Mouse (Mus musculus) kidney, postnatal 36 days (tissue): Measurements from ENCODE around the gene Mtln.
A peak's percentile ranks its signal among the peaks of the same experiment; 100 is the strongest.

Experiments used
- DNase-seq, 2 experiments: peaks; one replicate each; pipeline ENCODE4 v3.0.0; 2021 to 2022; ENCODE audit warnings: mixed read lengths in 2 of 2

The Mtln gene

DNA sequence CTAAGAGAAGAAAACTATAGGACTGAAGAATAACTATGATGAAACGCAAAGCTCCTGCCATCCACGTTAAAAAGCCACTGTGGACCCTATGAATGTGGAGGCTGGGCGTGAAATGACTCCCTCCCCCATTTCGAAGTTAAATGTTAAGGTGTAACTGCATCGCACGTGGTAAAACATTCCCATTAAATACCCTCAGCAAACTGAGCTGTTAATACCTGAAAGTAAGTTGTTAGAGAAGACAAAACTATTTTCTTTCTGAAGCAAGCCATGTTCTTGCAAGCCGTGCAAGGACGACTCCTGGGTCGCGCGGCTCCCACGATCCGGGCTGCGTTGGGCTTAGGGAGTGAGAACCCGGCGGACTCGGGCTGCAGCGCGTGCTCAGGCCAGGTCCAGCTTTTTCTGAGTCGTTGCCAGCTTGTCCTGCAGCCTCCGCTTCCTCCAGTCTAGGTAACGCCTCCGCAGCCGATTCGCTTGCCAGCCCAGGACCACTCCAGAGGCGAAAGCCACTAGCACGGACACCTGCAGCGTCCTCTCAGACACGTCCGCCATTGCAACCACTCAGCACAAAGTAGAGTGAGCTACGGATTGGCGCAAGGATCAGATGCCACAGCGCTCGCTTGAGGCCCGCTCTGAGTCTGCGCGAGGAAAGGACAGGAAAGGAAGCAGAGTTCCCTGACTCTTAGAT is at the start of gene Mtln:
Gene Mtln (minus strand): TSS at position 570 of the 685 bp plus-strand sequence.
- DNase-seq: peak; percentile 93

DNA sequence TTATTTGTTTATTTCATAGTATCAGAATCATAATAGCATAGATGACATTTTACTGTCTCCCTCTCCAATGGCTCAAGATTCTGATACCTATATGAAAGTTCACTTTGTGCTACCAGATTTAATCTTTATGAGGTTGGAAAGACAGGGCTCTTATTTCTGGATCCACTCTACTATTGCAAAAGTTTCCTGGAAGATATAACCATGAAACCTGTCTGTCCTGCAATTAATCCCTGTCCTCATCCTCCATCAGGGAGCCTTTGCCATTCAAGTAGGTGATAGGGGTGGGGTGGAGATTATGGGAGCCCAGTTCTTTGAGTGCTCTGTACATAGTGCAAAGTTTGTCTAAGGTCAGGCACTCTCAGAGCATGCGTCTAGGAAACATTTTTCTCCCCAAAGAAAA is 49.1 kb upstream of the Mtln start:
- no peak for DNase-seq

DNA sequence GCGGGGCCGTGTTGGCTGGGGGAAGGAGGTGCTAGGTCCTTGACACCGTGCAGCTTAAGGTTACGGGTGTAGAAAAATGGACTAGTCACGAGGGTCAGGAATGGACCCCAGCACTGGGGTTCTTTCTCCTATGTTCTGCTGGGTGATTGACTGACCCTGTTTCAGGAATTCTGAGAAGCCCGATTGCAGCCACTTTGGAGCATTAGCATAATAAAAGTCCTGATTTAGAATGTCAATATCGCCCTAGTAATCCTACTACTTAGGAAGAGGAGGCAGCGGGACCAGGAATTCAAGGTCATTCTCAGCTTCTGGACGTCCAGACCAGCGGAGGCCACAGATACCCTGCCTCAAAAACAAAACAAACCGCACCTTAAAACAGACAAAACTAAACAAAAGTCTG is 47.1 kb upstream of the Mtln start:
- DNase-seq: no peak

DNA sequence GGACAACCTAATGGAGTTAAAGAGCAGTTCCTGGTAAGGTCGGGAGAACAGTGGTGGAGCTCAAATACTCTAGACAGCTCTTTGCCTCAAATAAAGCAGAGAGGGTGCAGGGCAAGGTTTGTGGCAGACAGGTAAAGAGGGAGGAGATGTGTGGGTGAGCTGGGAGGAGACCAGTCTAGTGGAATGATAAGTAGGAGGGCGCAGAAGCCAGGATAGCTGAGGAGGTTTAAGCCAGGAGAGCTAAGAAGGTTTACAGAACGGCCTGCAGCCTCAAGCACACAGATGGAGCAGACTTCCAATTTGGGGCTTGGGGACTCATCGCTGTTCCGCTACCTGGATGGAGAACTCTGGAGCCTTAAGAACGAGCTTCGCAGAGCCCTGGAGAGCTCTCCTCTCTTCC is 46.3 kb upstream of the Mtln start, which contains the start of gene Acoxl:
Gene Acoxl (plus strand): TSS at position 301 of the 400 bp plus-strand sequence.
- DNase-seq: no peak

DNA sequence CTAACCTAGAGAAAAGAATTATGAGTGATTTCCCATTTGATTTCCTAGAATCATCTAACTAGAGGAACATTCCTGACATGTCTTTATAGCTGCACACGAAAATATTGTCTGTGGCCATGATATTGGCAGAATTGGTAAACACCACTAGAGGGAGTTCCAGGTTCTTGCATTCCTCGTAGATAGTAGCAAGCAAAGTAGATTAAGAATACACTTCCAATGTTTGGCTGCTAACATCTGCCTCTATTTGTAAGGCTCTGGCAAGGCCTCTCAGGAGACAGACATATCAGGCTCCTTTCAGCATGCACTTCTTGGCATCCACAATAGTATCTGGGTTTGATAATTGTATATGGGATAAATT is 40.5 kb upstream of the Mtln start:
- peak; percentile 5 to 32 for DNase-seq

DNA sequence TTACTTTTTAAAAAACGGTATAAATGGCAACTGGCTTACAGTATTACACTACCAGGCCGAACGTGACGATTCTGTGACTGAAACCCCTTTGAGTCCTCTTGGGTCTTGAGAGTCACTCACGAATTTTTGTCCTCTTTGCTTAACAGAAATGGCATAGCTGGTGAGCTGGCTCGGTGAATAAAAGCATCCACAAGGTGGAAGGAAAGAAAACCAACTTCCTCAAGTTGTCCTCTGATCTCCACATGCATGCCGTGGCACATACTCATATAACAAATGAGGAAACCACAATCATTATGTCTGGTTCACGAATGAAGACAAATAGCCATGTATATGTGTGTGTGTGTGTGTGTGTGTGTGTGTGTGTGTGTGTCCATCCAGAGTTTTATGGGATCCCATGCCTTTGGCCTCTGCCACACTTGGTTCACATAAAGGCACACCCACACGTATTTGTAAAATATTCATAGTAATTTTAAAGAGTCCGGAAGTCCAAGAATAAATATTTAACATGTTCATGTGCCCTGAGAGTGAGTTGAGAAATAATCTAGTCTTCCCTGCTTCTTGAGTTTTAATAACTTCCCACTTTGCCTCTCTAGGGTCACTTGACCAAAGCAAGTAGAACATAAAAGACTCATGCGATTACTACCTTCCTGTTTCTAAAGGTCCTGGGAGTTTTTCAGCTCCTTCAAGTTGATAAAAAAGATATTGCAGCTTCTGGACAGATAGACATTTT is 40.0 kb upstream of the Mtln start:
- no peak for DNase-seq

DNA sequence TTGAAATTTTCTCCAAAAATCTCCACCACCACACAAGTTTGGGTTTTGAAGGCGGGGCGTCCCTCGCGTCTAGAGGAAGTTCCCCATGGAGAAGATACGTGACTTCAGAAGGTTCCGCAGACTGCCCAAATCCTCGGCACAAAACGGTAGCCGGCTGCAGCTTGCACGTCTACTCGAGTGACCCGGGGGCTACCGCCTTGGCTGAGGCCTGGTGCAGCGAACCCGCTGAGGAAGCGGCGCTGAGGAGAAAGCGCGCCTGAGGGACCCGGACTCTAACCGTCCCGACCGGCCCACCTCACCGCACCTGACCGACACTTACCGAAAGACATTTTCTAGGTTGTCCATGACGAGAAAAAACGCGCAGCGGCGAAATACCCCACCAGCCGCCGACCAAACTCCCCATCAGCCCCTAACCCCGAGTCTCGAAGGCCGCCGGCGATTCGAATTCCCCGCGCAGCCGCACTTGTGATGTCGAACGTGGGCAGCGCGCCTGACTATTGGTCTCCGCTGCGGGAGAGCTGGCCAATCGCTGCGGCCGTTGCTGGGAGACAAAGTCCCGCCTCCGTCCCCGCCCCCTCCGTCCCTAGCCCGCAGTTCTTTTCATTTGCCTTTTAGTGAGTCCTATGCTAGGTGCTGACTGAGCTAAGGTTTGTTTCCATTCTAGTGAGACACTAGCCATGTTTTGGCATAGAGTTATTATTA is 39.3 kb upstream of the Mtln start, which contains the start of gene Bub1:
Gene Bub1 (minus strand): TSS at position 465 of the 702 bp plus-strand sequence.
- peak; percentile 96 to 99 for DNase-seq

DNA sequence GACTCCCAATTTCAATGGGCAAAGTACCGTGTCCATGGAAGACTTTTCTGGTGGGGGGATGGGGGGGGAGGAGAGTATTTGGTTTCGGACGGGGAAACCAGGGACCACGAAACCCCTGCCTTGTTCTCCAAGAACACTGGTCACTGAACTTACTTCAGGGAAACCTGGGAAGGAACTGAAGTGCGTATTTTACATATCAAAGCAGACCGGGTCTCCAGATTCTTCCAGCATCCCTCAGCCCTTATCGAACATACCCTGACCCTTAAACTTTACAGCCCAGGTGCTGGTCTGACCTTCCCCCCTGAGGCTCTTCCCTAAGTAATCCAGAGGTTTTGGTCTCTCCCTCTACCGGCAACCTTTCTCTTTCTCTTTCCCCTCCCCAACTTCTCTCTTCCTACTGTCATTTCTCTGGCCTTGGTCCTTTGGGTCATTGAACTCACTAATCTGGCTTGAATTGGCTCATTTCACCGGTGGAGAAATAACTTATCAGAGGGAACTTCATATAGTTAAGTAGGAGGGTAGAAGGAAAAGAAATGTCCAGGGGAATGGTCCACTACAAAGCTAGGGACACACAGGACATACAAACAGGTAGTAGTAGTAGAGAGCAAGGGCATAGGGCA is 2.5 kb downstream of the Mtln start:
- DNase-seq: no peak

DNA sequence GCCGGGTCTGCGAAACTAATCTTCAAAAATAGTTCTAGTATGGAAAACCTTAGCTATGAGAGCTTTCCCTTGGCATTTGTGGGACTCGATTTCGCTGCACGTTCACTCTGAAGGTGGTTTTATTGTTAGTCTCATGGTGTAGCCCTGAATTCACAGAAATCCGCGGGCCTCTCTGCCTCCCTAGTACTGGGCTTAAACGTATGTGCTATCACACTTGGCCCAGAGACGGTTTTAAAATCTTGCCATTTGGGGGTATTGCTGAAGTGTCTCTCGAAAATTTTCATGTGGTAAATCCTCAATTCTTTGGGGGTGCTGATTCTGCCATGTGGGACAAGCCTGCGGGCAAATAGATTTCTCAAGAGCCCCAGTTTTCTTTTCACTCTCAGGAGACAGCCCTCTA is 3.1 kb downstream of the Mtln start:
- no peak for DNase-seq

DNA sequence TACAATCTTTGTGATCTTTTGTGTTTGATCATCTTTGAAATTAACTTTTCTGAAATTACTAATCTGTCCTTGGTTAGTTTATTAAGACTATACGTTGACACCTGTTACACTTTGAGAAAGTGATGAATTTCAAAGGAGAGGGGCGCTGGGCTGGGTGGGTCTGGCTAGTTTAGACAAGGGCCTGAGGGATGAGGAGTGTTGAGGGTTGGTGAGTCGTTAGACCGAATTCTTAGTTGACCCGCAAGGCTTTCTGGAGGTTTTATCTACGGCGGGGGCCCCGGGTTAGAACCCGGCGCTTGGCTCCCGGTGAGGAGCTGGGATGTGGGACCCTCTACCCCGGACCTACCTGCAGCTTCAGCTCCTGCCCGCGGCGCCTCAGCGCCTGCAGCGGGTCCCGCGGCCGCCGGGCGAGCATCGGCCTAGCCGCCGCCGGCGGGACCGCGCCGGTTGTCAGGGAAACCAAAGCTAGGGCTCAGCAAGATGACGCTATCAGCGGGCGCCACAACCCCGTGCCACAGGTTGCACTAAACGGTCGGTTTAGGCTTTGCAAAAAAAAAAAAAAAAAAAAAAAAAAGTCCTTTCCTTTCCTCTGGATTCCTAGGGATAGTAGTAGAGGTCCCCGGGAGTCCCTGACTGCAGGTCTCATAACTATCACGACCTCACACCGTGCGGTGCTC is 3.7 kb downstream of the Mtln start, which contains the start of gene Nphp1:
Gene Nphp1 (minus strand): TSS at position 458 of the 677 bp plus-strand sequence.
- DNase-seq: peak; percentile 92 to 95

DNA sequence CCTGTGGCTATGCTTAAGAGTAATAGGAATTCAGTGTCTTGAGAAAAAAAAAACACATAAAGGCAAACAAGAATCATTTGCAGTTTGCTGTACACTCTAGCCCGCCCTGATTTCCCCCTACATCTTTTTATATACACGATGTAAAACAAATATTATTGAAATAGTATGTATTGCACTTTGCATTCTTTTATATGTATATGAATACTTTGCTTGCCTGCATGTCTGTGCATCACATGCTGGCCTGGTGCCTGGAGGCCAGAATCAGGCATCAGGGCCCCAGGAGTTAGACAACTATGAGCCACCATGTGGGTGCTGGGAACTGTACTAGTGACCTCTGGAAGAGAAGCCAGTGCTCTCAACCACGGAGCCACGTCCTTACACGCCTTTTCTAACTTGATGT is 5.1 kb downstream of the Mtln start:
- DNase-seq: no peak

DNA sequence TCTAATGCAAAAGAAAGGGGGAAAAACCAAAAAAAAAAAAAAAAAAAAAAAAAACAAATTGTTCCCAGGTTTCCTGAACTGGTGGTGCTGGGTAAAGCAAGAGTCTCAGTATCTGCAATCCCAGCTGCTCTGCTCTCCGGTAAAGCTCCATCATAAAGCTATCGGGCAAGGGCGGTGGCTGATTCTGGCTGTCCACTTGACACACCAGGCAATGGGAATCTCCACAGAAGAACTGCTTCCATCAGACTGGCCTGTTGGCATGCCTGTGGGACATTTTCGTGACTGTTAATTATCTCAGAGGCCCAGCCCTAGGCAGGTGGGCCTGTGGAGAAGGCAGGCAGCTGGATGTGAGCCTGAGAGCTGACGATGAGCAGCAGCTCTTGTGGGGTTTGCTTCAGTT is 13.8 kb downstream of the Mtln start:
- no peak for DNase-seq

DNA sequence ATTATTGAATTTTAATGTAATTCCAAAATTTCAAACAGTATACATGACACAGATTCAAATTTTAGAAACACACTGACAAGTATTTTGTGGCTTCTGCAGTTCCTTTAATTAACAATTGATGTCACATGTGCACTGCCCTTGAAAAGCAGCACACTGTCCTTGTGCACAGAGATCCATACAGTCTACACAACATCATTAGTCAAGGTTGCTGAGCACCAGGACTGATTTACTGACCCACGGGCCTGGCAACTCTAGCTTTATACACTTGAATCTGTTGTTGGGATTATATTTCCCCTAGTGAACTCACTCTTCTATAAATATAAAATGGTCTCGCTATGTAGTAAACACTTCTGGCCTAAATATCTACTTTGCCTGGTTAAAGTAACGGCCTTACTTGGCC is 17.3 kb downstream of the Mtln start:
- peak in 1 of 2 experiments; percentile 17 for DNase-seq

DNA sequence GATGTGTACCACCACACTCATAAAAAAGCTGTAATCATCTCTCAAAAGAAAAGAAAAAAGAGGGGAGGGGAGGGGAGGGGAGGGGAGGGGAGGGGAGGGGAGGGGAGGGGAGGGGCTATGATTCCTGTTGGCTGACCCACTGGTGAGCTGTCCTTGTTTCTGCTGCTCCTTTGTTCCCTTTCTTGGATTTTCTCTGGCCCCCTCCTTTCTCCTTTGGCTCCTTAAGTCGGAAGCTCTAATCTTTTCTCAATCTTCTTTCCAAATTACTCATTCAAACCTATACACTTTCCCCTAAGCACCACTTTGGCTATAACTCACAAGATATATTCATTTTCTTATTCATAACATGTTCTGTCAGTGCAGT is 17.7 kb downstream of the Mtln start:
- no peak for DNase-seq

DNA sequence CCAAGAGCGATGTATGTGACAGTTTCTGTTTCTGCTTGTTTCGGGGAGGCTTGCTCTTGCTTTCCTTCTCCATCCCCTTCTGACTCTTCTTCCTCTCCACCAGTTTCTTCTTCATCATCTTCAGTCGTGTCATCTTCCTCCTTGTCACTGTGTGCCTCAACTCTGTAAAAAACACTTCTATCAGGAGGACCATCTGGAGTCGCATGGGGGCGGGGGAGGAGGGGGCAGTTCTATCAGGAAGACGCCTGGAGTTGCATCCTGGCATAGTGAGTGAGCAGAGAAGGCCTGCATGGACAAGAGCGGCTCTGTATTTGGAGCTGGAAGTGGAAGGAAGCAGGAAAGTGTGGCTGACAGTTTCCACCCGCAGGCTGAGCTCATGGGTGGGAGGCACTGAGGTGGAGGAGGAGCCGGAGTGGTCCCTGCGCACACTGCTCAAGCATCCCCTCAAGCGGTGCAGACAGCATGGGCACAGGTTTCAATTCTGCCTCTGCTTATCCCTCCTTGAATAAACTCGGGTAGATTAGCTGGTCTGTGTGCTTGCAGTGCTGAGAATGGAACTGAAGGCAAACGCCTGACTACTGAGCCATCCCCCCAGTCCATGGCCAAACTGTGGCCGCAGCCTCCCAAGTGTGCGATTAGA is 18.2 kb downstream of the Mtln start:
- DNase-seq: no peak

DNA sequence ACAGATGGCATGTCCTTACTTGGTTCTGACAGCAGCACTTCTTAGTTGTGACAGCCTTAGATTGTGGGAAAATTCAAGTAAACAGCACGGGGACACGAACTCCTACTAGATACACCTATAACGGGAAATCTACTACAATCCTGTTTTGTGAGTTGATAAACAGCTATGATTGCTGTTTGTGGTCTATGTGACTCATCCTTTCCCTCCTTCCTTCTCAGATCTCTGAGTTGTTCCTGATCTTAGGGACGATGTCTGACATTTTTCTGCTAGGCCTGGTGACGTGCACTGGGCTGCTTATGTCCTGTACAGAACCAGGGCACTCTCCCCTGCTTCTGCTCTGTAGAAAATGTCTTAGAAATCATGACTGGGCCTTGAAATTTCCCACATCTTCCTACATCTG is 30.7 kb downstream of the Mtln start:
- DNase-seq: no peak

DNA sequence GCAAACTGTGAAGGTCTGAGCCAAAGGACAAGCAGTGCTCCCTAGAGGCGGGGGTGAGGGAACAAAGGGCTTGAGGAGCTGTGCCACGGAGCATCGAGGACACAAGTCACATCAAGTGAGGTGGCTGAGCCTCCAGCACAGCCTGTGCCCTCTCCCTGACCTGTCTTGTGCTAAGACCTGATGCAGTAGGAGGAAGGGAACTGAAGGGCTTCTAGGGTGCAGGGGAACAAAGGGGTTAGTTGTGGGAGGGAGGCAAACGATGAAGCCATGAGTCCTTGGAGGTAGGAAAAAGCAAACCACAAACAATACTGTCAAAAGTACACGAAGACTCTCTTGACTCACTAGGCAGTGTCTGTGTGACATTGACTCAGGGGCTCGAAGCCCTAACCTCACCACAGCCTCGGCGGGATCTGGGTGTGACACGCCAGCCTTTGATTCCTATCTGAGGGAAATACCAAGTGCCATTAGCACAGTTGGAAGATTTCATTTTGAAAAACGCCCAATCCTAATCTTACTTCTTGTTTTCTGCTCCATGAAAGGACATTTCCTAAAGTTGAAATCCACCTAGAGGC is 31.8 kb downstream of the Mtln start:
- no peak for DNase-seq

DNA sequence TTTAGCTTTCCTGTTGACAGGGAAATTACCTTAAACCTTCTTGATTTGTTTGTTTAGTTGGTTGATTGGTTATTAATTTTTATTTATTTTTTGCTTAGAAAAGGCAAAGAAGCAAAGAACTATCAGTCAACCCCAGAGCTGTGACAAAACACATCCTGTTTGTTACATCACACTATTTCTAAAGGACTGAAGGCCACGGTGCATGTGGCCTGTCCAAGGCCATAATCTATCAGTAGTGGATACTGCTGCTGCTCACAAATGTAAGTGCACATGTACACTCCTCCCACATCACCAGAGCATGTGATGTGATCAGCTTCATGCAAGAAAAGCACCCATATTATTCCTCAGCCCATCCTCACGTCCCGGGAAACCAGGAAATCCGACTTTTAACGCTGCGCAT is 32.3 kb downstream of the Mtln start:
- DNase-seq: no peak

DNA sequence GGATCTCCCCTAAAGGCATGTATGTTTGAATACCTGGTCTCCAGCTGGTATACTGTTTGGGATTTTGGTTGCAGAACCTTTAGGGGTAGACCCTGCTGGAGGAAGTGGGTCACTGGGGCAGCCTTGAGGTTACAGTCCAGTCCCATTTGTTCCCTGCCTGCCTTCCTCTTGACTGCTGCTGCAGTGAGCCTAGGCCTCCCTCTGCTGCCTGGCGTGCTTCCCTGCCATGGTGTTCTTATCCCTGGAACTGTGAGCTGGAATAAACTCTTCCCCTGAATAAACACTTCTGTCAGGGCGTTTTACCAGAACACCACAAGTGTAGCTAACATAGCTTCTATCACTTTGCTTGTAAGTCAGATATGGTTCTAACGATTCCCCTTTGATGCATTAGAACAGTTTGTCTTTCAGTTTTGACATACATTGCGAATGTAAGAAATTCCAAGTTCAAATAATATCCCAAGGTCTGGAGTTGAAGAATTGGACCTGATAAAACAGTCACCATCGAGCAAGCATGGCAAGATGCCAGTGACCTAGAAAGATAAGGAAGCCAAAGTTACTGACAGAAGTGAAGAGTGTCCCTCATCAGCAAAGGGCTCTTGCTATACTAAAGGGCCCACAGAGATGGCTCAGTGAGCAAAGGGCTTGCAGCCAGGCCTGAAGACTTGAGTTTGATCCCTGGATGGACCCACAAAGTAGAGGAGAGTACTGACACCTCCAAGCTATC is 33.0 kb downstream of the Mtln start:
- DNase-seq: no peak

DNA sequence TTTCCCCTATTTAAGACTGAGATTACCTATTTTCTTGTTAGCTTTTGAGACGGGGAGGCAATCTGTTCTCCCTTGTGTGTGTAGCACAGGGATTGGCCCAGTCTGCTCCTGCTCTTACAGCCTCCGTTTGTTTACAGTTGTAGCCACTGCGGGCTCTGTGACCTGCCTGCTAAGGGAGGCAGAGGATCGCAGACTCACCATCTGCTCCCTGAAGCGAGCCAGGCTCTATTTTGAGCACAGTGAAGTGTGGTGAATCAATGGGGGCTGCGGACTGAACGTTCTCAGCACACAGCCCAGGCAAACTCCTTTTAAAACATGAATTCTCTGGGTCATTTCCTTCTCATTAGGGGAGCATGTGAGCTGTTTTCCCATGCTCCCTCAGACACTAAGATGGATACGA is 35.1 kb downstream of the Mtln start:
- DNase-seq: no peak

DNA sequence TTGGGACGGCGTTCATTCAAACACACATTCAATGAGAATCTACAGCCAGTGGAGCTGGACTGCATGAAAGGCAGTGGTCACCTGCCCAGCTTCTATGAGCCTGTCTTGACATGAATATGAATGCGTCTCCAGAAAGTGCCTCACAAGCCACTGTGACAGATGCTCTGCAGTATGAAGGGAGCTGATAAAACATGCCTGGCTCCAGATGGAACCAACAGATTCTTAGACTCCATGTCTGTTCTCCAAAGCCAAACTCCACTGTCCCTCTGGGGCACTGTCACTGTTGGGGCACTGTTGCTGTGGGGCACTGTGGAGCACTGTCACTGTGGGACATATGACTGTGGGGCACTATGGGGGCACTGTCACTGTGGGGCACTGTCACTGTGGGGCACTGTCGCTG is 38.2 kb downstream of the Mtln start:
- no peak for DNase-seq
